Mouse (Mus musculus): ENCODE results near the gene Hist1h2af. TPM values are rescaled to one million over a fixed set of nuclear protein-coding genes. Genes with fewer than 3 reads are reported as not detected.
"Not testable (repeated sequence)": the region's sequence is repeated elsewhere in the genome, so short reads cannot be mapped to it uniquely, and the experiment has no call there.

Gene Hist1h2af
- polyA plus RNA-seq (2014; fragmentation: Nextera tagmentation; extraction: Ambion mirVana) = 3.8 and 5.4 TPM in 2 replicates

DNA sequence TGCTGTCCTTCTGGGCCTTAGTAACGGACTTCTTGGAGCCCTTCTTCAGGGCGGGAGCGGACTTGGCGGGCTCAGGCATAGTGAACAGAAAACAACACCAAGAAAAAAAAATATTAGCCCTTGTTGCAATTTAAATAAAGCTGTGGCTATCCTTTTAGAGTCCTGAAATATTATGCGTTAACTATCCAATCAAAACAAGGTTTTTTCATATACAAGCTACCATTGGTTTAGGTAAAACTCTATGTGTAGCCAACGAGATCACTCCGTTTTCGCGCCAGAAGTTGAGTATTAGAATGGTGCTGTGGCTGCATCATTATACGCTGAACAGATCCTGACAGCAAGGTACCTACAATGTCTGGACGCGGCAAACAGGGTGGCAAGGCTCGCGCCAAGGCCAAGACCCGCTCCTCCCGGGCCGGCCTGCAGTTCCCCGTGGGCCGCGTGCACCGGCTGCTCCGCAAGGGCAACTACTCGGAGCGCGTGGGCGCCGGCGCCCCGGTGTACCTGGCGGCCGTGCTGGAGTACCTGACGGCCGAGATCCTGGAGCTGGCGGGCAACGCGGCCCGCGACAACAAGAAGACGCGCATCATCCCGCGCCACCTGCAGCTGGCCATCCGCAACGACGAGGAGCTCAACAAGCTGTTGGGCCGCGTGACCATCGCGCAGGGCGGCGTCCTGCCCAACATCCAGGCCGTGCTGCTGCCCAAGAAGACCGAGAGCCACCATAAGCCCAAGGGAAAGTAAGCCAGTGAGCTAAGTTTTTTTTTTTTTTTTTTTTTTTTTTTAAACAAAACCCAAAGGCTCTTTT is at the start of gene Hist1h2af:
Gene Hist1h2af (plus strand): TSS at position 347 of the 808 bp plus-strand sequence.
- Histone ChIP-seq H3K4me3 (ENCODE audit: control insufficient read depth in 1 of 2, insufficient read depth in 1 of 2, low read depth in 1 of 2, low read length in 2 of 2) (peak within 1 kb of the TSS; percentile 36 to 48), H3K4me2 (ENCODE audit: low read length) (peak within 1 kb of the TSS; percentile 71), H3K27ac (replicated peaks in 1 of 2; ENCODE audit: control insufficient read depth in 1 of 2, insufficient read depth in 1 of 2, low read depth in 2 of 2, low read length in 2 of 2) (peak within 1 kb of the TSS; percentile 89 to 95), H3K9ac (ENCODE audit: low read length) (peak within 1 kb of the TSS; percentile 71), H3K4me1 (ENCODE audit: control insufficient read depth in 2 of 2, insufficient read depth in 2 of 2, low read length in 2 of 2) (peaks cover 8 to 35% of the 10 kb centered on the region in 2 experiments)
- not testable (repeated sequence) for H3K9me3 ChIP-seq (ENCODE audit: control insufficient read depth, low read length); H3K27me3 ChIP-seq (ENCODE audit: control insufficient read depth, insufficient read depth, low read length); H3K36me3 ChIP-seq (ENCODE audit: control insufficient read depth, insufficient read depth, low read length); ATAC-seq (ENCODE audit: insufficient number of reproducible peaks, insufficient read depth, low FRiP score, low read depth)
- under 1% methylated on average over 23 of the region's 53 CpGs for WGBS

DNA sequence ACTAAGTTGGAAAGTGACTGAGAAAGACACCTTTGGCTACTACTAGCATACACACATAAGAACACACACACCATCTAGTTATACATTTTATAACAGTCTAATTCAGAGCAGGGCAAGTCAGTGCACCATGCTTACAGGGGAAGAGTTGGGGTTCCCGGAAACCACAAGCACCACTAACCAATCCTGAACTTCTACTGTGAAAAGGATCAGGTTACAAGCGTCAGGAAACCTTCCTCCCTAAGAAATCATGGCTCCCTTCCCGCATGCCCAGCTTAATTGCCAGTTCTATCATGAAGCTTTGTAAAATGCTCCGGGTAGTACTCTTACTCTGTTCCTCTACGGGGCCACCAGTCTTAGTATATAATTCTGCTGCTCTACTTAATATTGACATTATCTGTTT is 48.4 kb upstream of the Hist1h2af start:
- Histone ChIP-seq H3K36me3 (ENCODE audit: control insufficient read depth, insufficient read depth, low read length) (no peaks in the 10 kb centered on the region), H3K4me1 (ENCODE audit: control insufficient read depth in 2 of 2, insufficient read depth in 2 of 2, low read length in 2 of 2) (peaks cover 2% of the 10 kb centered on the region in 2 experiments; a peak in 1 of 4 replicates), H3K4me3 (ENCODE audit: control insufficient read depth in 1 of 2, insufficient read depth in 1 of 2, low read depth in 1 of 2, low read length in 2 of 2) (no peak overlapping the region), H3K27me3 (ENCODE audit: control insufficient read depth, insufficient read depth, low read length) (peaks cover 6% of the 10 kb centered on the region; the same call in 1 of the 2 replicates), H3K9ac (ENCODE audit: low read length) (no peak overlapping the region), H3K27ac (replicated peaks in 1 of 2; ENCODE audit: control insufficient read depth in 1 of 2, insufficient read depth in 1 of 2, low read depth in 2 of 2, low read length in 2 of 2) (no peak overlapping the region), H3K9me3 (ENCODE audit: control insufficient read depth, low read length) (no peaks in the 10 kb centered on the region), H3K4me2 (ENCODE audit: low read length) (no peak overlapping the region)
- WGBS = 45% methylated on average over 5 of the region's 5 CpGs
- no peak for ATAC-seq (ENCODE audit: insufficient number of reproducible peaks, insufficient read depth, low FRiP score, low read depth)

DNA sequence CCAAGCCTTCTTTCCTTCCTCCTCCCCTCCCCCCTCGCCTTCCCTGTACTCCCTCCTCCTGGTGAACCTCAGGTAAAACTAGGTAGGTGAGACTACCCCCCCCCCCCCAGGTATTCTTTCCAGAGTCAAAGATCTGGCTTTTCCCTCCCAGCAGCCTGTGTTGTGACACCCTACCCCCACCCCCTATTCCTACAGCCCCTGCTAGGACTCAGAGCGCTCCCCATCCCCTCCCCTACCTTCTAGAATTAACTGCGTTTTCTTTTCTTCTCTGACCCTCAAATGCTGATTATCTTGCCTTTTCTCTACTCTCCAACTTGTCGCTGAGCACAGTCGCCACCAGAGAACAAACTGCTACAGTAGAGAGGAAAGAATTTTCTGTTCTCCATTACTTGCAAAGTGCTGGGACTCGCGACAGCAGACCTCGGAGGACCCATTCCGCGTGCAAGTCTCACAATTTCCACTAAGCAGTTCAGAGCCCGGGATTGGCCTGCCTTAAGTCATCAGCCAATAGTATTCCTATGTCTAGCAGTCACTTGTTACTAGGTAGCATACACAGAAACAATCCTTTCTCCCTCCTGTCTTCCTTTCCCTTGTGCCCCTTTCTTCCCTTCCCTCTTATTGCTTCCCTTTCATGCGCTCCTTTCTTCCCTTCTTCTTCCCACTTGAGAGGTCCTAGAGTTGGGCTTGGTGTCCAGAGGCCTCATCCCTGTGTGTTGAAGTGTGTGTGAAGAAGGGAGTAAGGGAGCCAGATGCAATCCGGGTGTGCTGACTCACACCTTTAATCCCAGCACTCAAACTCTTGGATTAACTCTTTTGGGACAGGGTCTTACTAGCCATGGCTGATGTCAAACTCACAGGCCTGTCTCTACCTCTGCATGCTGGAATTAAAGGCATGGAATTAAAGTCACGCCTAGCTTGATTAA is 45.0 kb upstream of the Hist1h2af start, which contains the start of gene Btn2a2:
Gene Btn2a2 (minus strand): TSS at position 458 of the 923 bp plus-strand sequence.
- peaks cover 4 to 10% of the 10 kb centered on the region in 2 experiments; a peak in 3 of 4 replicates for H3K4me1 ChIP-seq (ENCODE audit: control insufficient read depth in 2 of 2, insufficient read depth in 2 of 2, low read length in 2 of 2)

DNA sequence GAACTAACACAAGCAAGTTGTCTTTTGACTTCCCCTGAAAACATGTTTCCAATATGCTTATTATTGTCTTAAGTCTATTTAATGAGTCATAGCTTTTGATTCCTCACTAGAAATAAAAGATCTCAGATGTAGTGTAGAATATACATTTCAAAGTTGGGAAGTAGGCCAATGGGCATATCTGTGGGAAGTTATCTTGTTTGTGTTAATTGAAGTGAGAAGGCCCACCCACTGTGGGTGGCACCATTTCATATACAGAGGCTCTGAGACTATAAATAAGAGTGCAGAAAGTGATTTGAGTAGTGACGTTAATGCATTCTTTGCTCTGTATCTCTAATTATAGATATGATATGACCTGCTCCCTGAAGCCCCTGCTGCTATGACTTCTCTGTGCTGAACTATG is 42.8 kb upstream of the Hist1h2af start:
- Histone ChIP-seq H3K9ac (ENCODE audit: low read length) (no peak overlapping the region), H3K27ac (replicated peaks in 1 of 2; ENCODE audit: control insufficient read depth in 1 of 2, insufficient read depth in 1 of 2, low read depth in 2 of 2, low read length in 2 of 2) (no peak overlapping the region), H3K4me2 (ENCODE audit: low read length) (no peak overlapping the region), H3K4me1 (ENCODE audit: control insufficient read depth in 2 of 2, insufficient read depth in 2 of 2, low read length in 2 of 2) (peaks cover 4 to 10% of the 10 kb centered on the region in 2 experiments; a peak in 3 of 4 replicates), H3K9me3 (ENCODE audit: control insufficient read depth, low read length) (no peaks in the 10 kb centered on the region), H3K27me3 (ENCODE audit: control insufficient read depth, insufficient read depth, low read length) (peaks cover 6% of the 10 kb centered on the region; the same call in 1 of the 2 replicates), H3K36me3 (ENCODE audit: control insufficient read depth, insufficient read depth, low read length) (no peaks in the 10 kb centered on the region), H3K4me3 (ENCODE audit: control insufficient read depth in 1 of 2, insufficient read depth in 1 of 2, low read depth in 1 of 2, low read length in 2 of 2) (no peak overlapping the region)
- 10% methylated on average over 1 of the region's 1 CpGs for WGBS
- no peak for ATAC-seq (ENCODE audit: insufficient number of reproducible peaks, insufficient read depth, low FRiP score, low read depth)

More for the DNA sequence above, 45.0 kb upstream of the Hist1h2af start, which contains the start of gene Btn2a2:
- ATAC-seq (ENCODE audit: insufficient number of reproducible peaks, insufficient read depth, low FRiP score, low read depth) = peak; percentile 87
- Histone ChIP-seq H3K9me3 (ENCODE audit: control insufficient read depth, low read length) (no peaks in the 10 kb centered on the region), H3K9ac (ENCODE audit: low read length) (peak within 1 kb of the TSS; percentile 34; the same call in 1 of the 2 replicates), H3K36me3 (ENCODE audit: control insufficient read depth, insufficient read depth, low read length) (no peaks in the 10 kb centered on the region), H3K27ac (replicated peaks in 1 of 2; ENCODE audit: control insufficient read depth in 1 of 2, insufficient read depth in 1 of 2, low read depth in 2 of 2, low read length in 2 of 2) (no peak within 1 kb of the TSS), H3K4me3 (ENCODE audit: control insufficient read depth in 1 of 2, insufficient read depth in 1 of 2, low read depth in 1 of 2, low read length in 2 of 2) (peak within 1 kb of the TSS; percentile 30 to 41), H3K27me3 (ENCODE audit: control insufficient read depth, insufficient read depth, low read length) (peaks cover 6% of the 10 kb centered on the region; the same call in 1 of the 2 replicates), H3K4me2 (ENCODE audit: low read length) (peak within 1 kb of the TSS; percentile 75)
- 3% methylated on average over 13 of the region's 14 CpGs for WGBS

- no peaks in the 10 kb centered on the region for H3K9me3 ChIP-seq (ENCODE audit: control insufficient read depth, low read length)
- H3K4me1 ChIP-seq (ENCODE audit: control insufficient read depth in 2 of 2, insufficient read depth in 2 of 2, low read length in 2 of 2) = peaks cover 4 to 10% of the 10 kb centered on the region in 2 experiments; a peak in 3 of 4 replicates
- H3K4me3 ChIP-seq (ENCODE audit: control insufficient read depth in 1 of 2, insufficient read depth in 1 of 2, low read depth in 1 of 2, low read length in 2 of 2) = no peak overlapping the region
- no peak overlapping the region for H3K27ac ChIP-seq (replicated peaks in 1 of 2; ENCODE audit: control insufficient read depth in 1 of 2, insufficient read depth in 1 of 2, low read depth in 2 of 2, low read length in 2 of 2)
- H3K27me3 ChIP-seq (ENCODE audit: control insufficient read depth, insufficient read depth, low read length) = peaks cover 6% of the 10 kb centered on the region; the same call in 1 of the 2 replicates
- H3K9ac ChIP-seq (ENCODE audit: low read length) = no peak overlapping the region
- no peak overlapping the region for H3K4me2 ChIP-seq (ENCODE audit: low read length)
- no peak for ATAC-seq (ENCODE audit: insufficient number of reproducible peaks, insufficient read depth, low FRiP score, low read depth)
- 10% methylated on average over 1 of the region's 1 CpGs for WGBS
- no peaks in the 10 kb centered on the region for H3K36me3 ChIP-seq (ENCODE audit: control insufficient read depth, insufficient read depth, low read length)
These were observed 42.4 kb upstream of the Hist1h2af start for GRCm38 (mm10) chr13:23491263-23491662.

- H3K27ac ChIP-seq (replicated peaks in 1 of 2; ENCODE audit: control insufficient read depth in 1 of 2, insufficient read depth in 1 of 2, low read depth in 2 of 2, low read length in 2 of 2) = no peak overlapping the region
- H3K27me3 ChIP-seq (ENCODE audit: control insufficient read depth, insufficient read depth, low read length) = peaks cover 6% of the 10 kb centered on the region; the same call in 1 of the 2 replicates
- 7% methylated on average over 14 of the region's 14 CpGs for WGBS
- H3K9me3 ChIP-seq (ENCODE audit: control insufficient read depth, low read length) = no peaks in the 10 kb centered on the region
- H3K9ac ChIP-seq (ENCODE audit: low read length) = peak overlapping the region; percentile 65
- H3K4me3 ChIP-seq (ENCODE audit: control insufficient read depth in 1 of 2, insufficient read depth in 1 of 2, low read depth in 1 of 2, low read length in 2 of 2) = peak overlapping the region; percentile 37 to 60
- no peak for ATAC-seq (ENCODE audit: insufficient number of reproducible peaks, insufficient read depth, low FRiP score, low read depth)
- no peaks in the 10 kb centered on the region for H3K36me3 ChIP-seq (ENCODE audit: control insufficient read depth, insufficient read depth, low read length)
- peak overlapping the region; percentile 61 for H3K4me2 ChIP-seq (ENCODE audit: low read length)
- peaks cover 4 to 10% of the 10 kb centered on the region in 2 experiments; a peak in 3 of 4 replicates for H3K4me1 ChIP-seq (ENCODE audit: control insufficient read depth in 2 of 2, insufficient read depth in 2 of 2, low read length in 2 of 2)
These were observed 41.7 kb upstream of the Hist1h2af start for GRCm38 (mm10) chr13:23491990-23492389.

DNA sequence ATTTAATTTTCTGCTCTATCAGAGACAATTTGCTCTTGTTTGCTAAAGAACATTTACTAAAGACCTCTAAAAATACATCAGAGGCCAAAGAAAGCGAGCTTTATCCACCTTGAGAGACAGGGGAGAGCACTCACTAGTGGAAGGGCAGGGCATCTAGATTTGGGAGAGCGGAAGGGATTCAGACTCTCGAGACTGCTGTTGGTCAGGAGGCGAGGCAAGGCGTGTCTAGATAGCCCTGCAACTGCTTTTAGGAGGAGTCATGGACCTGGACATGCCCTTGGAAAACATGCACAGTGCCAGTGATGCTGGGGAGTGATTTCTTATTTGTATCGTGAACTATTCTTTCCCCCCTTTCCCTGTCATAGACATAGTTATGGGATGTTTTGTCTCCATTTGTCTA is 38.2 kb upstream of the Hist1h2af start:
- H3K4me2 ChIP-seq (ENCODE audit: low read length) = no peak overlapping the region
- H3K4me3 ChIP-seq (ENCODE audit: control insufficient read depth in 1 of 2, insufficient read depth in 1 of 2, low read depth in 1 of 2, low read length in 2 of 2) = no peak overlapping the region
- no peak for ATAC-seq (ENCODE audit: insufficient number of reproducible peaks, insufficient read depth, low FRiP score, low read depth)
- H3K9me3 ChIP-seq (ENCODE audit: control insufficient read depth, low read length) = no peaks in the 10 kb centered on the region
- WGBS = 73% methylated on average over 6 of the region's 6 CpGs
- no peak overlapping the region for H3K9ac ChIP-seq (ENCODE audit: low read length)
- H3K27ac ChIP-seq (replicated peaks in 1 of 2; ENCODE audit: control insufficient read depth in 1 of 2, insufficient read depth in 1 of 2, low read depth in 2 of 2, low read length in 2 of 2) = no peak overlapping the region
- no peaks in the 10 kb centered on the region for H3K27me3 ChIP-seq (ENCODE audit: control insufficient read depth, insufficient read depth, low read length)
- H3K4me1 ChIP-seq (ENCODE audit: control insufficient read depth in 2 of 2, insufficient read depth in 2 of 2, low read length in 2 of 2) = peaks cover 4 to 15% of the 10 kb centered on the region in 2 experiments
- H3K36me3 ChIP-seq (ENCODE audit: control insufficient read depth, insufficient read depth, low read length) = no peaks in the 10 kb centered on the region

Data from heart, embryonic 14.5 days (tissue).